Mouse (Mus musculus) brain, embryonic 14.5 days (tissue): ENCODE measurements at regions not wholly inside any gene's neighbourhood (a gene's known extent, or its start where the extent isn't known, plus 50 kb on each side); places are given as distances from the start of the nearest gene placed in this dataset.

Experiments
- DNase-seq: peaks from one replicate; pipeline ENCODE4 v3.0.0-alpha.2; 2011; ENCODE audit warnings: low read depth
- CTCF ChIP-seq: fragments of 200-500 bp; IDR thresholded peaks from 2 replicates; pipeline ENCODE4 v1.5.1; 2012; ENCODE audit warnings: inconsistent platforms, mild to moderate bottlenecking, moderate library complexity, borderline replicate concordance; ENCODE audit not compliant: insufficient read depth, insufficient read length; ENCODE audit errors: extremely low read depth
- POLR2A ChIP-seq: fragments of 200-500 bp; IDR thresholded peaks from 2 replicates; pipeline ENCODE4 v1.6.1; 2012; ENCODE audit warnings: mild to moderate bottlenecking, inconsistent platforms, borderline replicate concordance; ENCODE audit not compliant: poor library complexity, insufficient read depth, insufficient read length, severe bottlenecking; ENCODE audit errors: extremely low read depth

- no peak for DNase-seq
- TF ChIP-seq POLR2A (no peak), CTCF (peak; percentile 30; the same call in 1 of the 2 replicates)
Measured at GRCm38 (mm10) chr4:62853335-62853734, 112.0 kb upstream of the Zfp618 start.

GRCm38 (mm10) chr4:62856406-62856805 is 109.0 kb upstream of the Zfp618 start:
- peak; percentile 11 for DNase-seq
- TF ChIP-seq CTCF (no peak), POLR2A (no peak)

- TF ChIP-seq CTCF: no peak
- no peak for TF ChIP-seq POLR2A
Measured at GRCm38 (mm10) chr4:62862756-62863155, 102.6 kb upstream of the Zfp618 start.

GRCm38 (mm10) chr4:62870391-62870983 is 94.9 kb upstream of the Zfp618 start:
- TF ChIP-seq POLR2A: no peak
- TF ChIP-seq CTCF: no peak
- DNase-seq: peak; percentile 79

More at GRCm38 (mm10) chr4:62862756-62863155, 102.6 kb upstream of the Zfp618 start:
- no peak for DNase-seq

- DNase-seq: peak; percentile 81
- TF ChIP-seq POLR2A (no peak), CTCF (no peak)
Measured at GRCm38 (mm10) chr4:62872562-62872961, 92.8 kb upstream of the Zfp618 start.

GRCm38 (mm10) chr4:62873986-62874385 is 91.4 kb upstream of the Zfp618 start:
- TF ChIP-seq CTCF (no peak), POLR2A (no peak)
- peak; percentile 76 for DNase-seq

- no peak for DNase-seq
- TF ChIP-seq CTCF (no peak), POLR2A (no peak)
Measured at GRCm38 (mm10) chr4:62878063-62878462, 87.3 kb upstream of the Zfp618 start.

GRCm38 (mm10) chr4:62878927-62879326 is 86.4 kb upstream of the Zfp618 start:
- TF ChIP-seq CTCF: no peak
- TF ChIP-seq POLR2A: no peak
- DNase-seq: peak; percentile 30

GRCm38 (mm10) chr4:62881824-62882223 is 83.5 kb upstream of the Zfp618 start:
- TF ChIP-seq CTCF (peak; percentile 15; the same call in 1 of the 2 replicates), POLR2A (no peak)
- no peak for DNase-seq

- TF ChIP-seq POLR2A (no peak), CTCF (no peak)
- DNase-seq: peak; percentile 64
Measured at GRCm38 (mm10) chr4:62882276-62882675, 83.1 kb upstream of the Zfp618 start.

GRCm38 (mm10) chr4:62888736-62889135 is 76.6 kb upstream of the Zfp618 start:
- DNase-seq: no peak
- TF ChIP-seq POLR2A: no peak
- TF ChIP-seq CTCF: no peak

GRCm38 (mm10) chr4:62889708-62890107 is 75.7 kb upstream of the Zfp618 start:
- TF ChIP-seq CTCF (peak; percentile 86), POLR2A (no peak)
- peak; percentile 56 for DNase-seq
